Mouse (Mus musculus) urinary bladder, postnatal 14 days (tissue): ENCODE measurements around the gene Igfbp5.
A peak's percentile ranks its signal among the peaks of the same experiment; 100 is the strongest.

ENCODE experiments used
- DNase-seq: peaks from one replicate; pipeline ENCODE4 v3.0.0; 2021; ENCODE audit warnings: low spot score

Igfbp5 gene

GRCm38 (mm10) chr1:72869275-72869674, 5.4 kb downstream of the Igfbp5 start:
- DNase-seq, result no peak

GRCm38 (mm10) chr1:72868429-72869215, 6.1 kb downstream of the Igfbp5 start:
- no peak for DNase-seq

- no peak for DNase-seq
These were observed 7.3 kb downstream of the Igfbp5 start for GRCm38 (mm10) chr1:72867346-72867745.

- no peak for DNase-seq
These were observed 8.3 kb downstream of the Igfbp5 start for GRCm38 (mm10) chr1:72866417-72866816.

GRCm38 (mm10) chr1:72865900-72866299, 8.8 kb downstream of the Igfbp5 start:
- peak; percentile 73 for DNase-seq

- DNase-seq, result no peak
These were observed 10.4 kb downstream of the Igfbp5 start for GRCm38 (mm10) chr1:72864272-72864671.

- no peak for DNase-seq
These were observed 11.0 kb downstream of the Igfbp5 start for GRCm38 (mm10) chr1:72863692-72864091.

- no peak for DNase-seq
These were observed 12.4 kb downstream of the Igfbp5 start for GRCm38 (mm10) chr1:72862248-72862647.

- no peak for DNase-seq
These were observed 13.0 kb downstream of the Igfbp5 start for GRCm38 (mm10) chr1:72861702-72862101.

- no peak for DNase-seq
These were observed 14.2 kb downstream of the Igfbp5 start for GRCm38 (mm10) chr1:72860502-72860901.

GRCm38 (mm10) chr1:72859963-72860362, 14.7 kb downstream of the Igfbp5 start:
- no peak for DNase-seq

- DNase-seq, result no peak
These were observed 15.8 kb downstream of the Igfbp5 start for GRCm38 (mm10) chr1:72858874-72859273.

GRCm38 (mm10) chr1:72858286-72858685, 16.4 kb downstream of the Igfbp5 start:
- DNase-seq, result no peak

GRCm38 (mm10) chr1:72857631-72858030, 17.1 kb downstream of the Igfbp5 start:
- no peak for DNase-seq

- DNase-seq, result no peak
These were observed 17.5 kb downstream of the Igfbp5 start for GRCm38 (mm10) chr1:72857142-72857541.

- DNase-seq, result no peak
These were observed 18.3 kb downstream of the Igfbp5 start for GRCm38 (mm10) chr1:72856209-72856909.

- no peak for DNase-seq
These were observed 19.0 kb downstream of the Igfbp5 start for GRCm38 (mm10) chr1:72855729-72856128.

GRCm38 (mm10) chr1:72854337-72855237, 20.1 kb downstream of the Igfbp5 start:
- no peak for DNase-seq

GRCm38 (mm10) chr1:72853759-72854158, 20.9 kb downstream of the Igfbp5 start:
- DNase-seq, result no peak

GRCm38 (mm10) chr1:72849037-72849436, 25.6 kb downstream of the Igfbp5 start:
- no peak for DNase-seq

- DNase-seq, result no peak
These were observed 26.8 kb downstream of the Igfbp5 start for GRCm38 (mm10) chr1:72847849-72848380.

GRCm38 (mm10) chr1:72844675-72845074, 30.0 kb downstream of the Igfbp5 start:
- DNase-seq, result no peak
